Mouse (Mus musculus) liver, postnatal 0 days (tissue): ENCODE measurements around the gene Phgdh.

ENCODE experiments used
- CTCF ChIP-seq: sonication (generic); IDR thresholded peaks from 2 replicates; pipeline ENCODE4 v1.5.1; 2016; ENCODE audit warnings: antibody characterized with exemption, low read depth
- EP300 ChIP-seq: IDR thresholded peaks from 2 replicates; pipeline ENCODE4 v1.6.1; 2016; ENCODE audit warnings: antibody characterized with exemption, low read depth, mild to moderate bottlenecking

DNA sequence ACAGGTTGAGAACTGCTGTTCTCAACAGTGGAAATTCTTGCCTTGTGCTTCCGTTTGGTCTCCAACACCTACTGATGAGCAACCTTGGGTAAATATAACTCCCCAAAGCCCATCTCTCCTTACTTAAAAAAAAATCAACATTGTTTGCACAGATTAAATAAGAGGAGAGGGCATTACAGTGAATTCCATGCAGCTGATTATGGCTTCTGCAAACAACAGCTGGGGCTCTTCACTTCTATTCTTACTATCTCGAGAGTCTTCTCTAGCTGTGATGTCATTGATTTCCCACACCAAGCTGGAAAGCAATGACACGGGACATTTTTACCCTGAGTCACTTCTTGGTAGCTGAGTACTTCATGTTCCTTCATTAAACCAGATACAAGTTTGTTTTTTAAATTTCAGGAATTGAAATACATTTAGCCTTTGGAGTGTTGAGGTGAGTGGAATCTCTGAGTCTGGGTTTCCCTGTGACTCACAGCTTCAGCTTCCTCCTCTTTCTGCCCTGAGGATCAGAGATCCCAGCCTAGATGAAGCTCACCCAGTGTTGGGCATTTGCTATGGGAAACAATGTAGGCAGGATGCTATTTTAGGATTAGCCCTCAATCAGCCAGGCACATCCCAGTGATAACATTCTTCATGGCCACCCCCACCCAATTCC, 34.4 kb upstream of the Phgdh start:
- TF ChIP-seq EP300 (peak; percentile 29; the same call in 1 of the 2 replicates), CTCF (no peak)
